Mouse (Mus musculus): ENCODE measurements at regions not wholly inside any gene's neighbourhood (a gene's known extent, or its start where the extent isn't known, plus 50 kb on each side); places are given as distances from the start of the nearest gene placed in this dataset.

GRCm38 (mm10) chr9:89858005-89858404, 51.7 kb upstream of the Rasgrf1 start:
- Histone ChIP-seq H3K9me3 (ENCODE audit: low read length) (no peaks in the 10 kb centered on the region; the same call in 1 of the 2 replicates), H3K4me1 (ENCODE audit: insufficient read depth, low read length) (no peaks in the 10 kb centered on the region), H3K27me3 (ENCODE audit: insufficient read depth, low read length) (no peaks in the 10 kb centered on the region), H3K9ac (replicated peaks; ENCODE audit: low read length) (no peak overlapping the region), H3K4me3 (ENCODE audit: low read length) (no peak overlapping the region), H3K27ac (ENCODE audit: low read length) (no peak overlapping the region), H3K36me3 (ENCODE audit: insufficient read depth, low read length) (no peaks in the 10 kb centered on the region), H3K4me2 (replicated peaks; ENCODE audit: low read depth, low read length) (no peak overlapping the region)
- no peak for ATAC-seq (ENCODE audit: low FRiP score, low TSS enrichment)

GRCm38 (mm10) chr9:89850491-89851282, 59.0 kb upstream of the Rasgrf1 start:
- no peak overlapping the region for H3K4me2 ChIP-seq (replicated peaks; ENCODE audit: low read depth, low read length)
- no peaks in the 10 kb centered on the region for H3K27me3 ChIP-seq (ENCODE audit: insufficient read depth, low read length)
- ATAC-seq (ENCODE audit: low FRiP score, low TSS enrichment) = no peak
- no peaks in the 10 kb centered on the region for H3K4me1 ChIP-seq (ENCODE audit: insufficient read depth, low read length)
- no peaks in the 10 kb centered on the region for H3K36me3 ChIP-seq (ENCODE audit: insufficient read depth, low read length)
- H3K9me3 ChIP-seq (ENCODE audit: low read length) = no peaks in the 10 kb centered on the region
- WGBS = 78% methylated on average over 10 of the region's 10 CpGs
- no peak overlapping the region for H3K4me3 ChIP-seq (ENCODE audit: low read length)
- H3K27ac ChIP-seq (ENCODE audit: low read length) = no peak overlapping the region
- no peak overlapping the region for H3K9ac ChIP-seq (replicated peaks; ENCODE audit: low read length)

- Histone ChIP-seq H3K27me3 (ENCODE audit: insufficient read depth, low read length) (no peaks in the 10 kb centered on the region), H3K27ac (ENCODE audit: low read length) (no peak overlapping the region), H3K36me3 (ENCODE audit: insufficient read depth, low read length) (no peaks in the 10 kb centered on the region), H3K9ac (replicated peaks; ENCODE audit: low read length) (no peak overlapping the region), H3K4me1 (ENCODE audit: insufficient read depth, low read length) (no peaks in the 10 kb centered on the region), H3K9me3 (ENCODE audit: low read length) (no peaks in the 10 kb centered on the region), H3K4me2 (replicated peaks; ENCODE audit: low read depth, low read length) (no peak overlapping the region), H3K4me3 (ENCODE audit: low read length) (no peak overlapping the region)
- 91% methylated on average over 3 of the region's 3 CpGs for WGBS
- ATAC-seq (ENCODE audit: low FRiP score, low TSS enrichment) = no peak
Observed at GRCm38 (mm10) chr9:89849947-89850346, 59.8 kb upstream of the Rasgrf1 start.

GRCm38 (mm10) chr9:89848571-89848970, 61.1 kb upstream of the Rasgrf1 start:
- no peaks in the 10 kb centered on the region for H3K4me1 ChIP-seq (ENCODE audit: insufficient read depth, low read length)
- WGBS = 73% methylated on average over 3 of the region's 3 CpGs

GRCm38 (mm10) chr9:89846973-89847372, 62.7 kb upstream of the Rasgrf1 start:
- H3K27me3 ChIP-seq (ENCODE audit: insufficient read depth, low read length) = no peaks in the 10 kb centered on the region
- no peak overlapping the region for H3K4me2 ChIP-seq (replicated peaks; ENCODE audit: low read depth, low read length)

More at GRCm38 (mm10) chr9:89848571-89848970, 61.1 kb upstream of the Rasgrf1 start:
- ATAC-seq (ENCODE audit: low FRiP score, low TSS enrichment) = no peak
- H3K27ac ChIP-seq (ENCODE audit: low read length) = no peak overlapping the region
- H3K9me3 ChIP-seq (ENCODE audit: low read length) = no peaks in the 10 kb centered on the region
- H3K9ac ChIP-seq (replicated peaks; ENCODE audit: low read length) = no peak overlapping the region
- H3K27me3 ChIP-seq (ENCODE audit: insufficient read depth, low read length) = no peaks in the 10 kb centered on the region
- H3K4me3 ChIP-seq (ENCODE audit: low read length) = no peak overlapping the region
- H3K36me3 ChIP-seq (ENCODE audit: insufficient read depth, low read length) = no peaks in the 10 kb centered on the region
- no peak overlapping the region for H3K4me2 ChIP-seq (replicated peaks; ENCODE audit: low read depth, low read length)

GRCm38 (mm10) chr9:89842776-89843089, 67.0 kb upstream of the Rasgrf1 start:
- Histone ChIP-seq H3K36me3 (ENCODE audit: insufficient read depth, low read length) (no peaks in the 10 kb centered on the region), H3K4me3 (ENCODE audit: low read length) (no peak overlapping the region), H3K4me1 (ENCODE audit: insufficient read depth, low read length) (peaks cover 3% of the 10 kb centered on the region; the same call in 1 of the 2 replicates), H3K27me3 (ENCODE audit: insufficient read depth, low read length) (no peaks in the 10 kb centered on the region), H3K9ac (replicated peaks; ENCODE audit: low read length) (no peak overlapping the region), H3K27ac (ENCODE audit: low read length) (no peak overlapping the region), H3K4me2 (replicated peaks; ENCODE audit: low read depth, low read length) (no peak overlapping the region), H3K9me3 (ENCODE audit: low read length) (no peaks in the 10 kb centered on the region)
- ATAC-seq (ENCODE audit: low FRiP score, low TSS enrichment) = no peak
- WGBS = 83% methylated on average over 8 of the region's 8 CpGs

More at GRCm38 (mm10) chr9:89846973-89847372, 62.7 kb upstream of the Rasgrf1 start:
- Histone ChIP-seq H3K27ac (ENCODE audit: low read length) (no peak overlapping the region), H3K9me3 (ENCODE audit: low read length) (no peaks in the 10 kb centered on the region), H3K4me1 (ENCODE audit: insufficient read depth, low read length) (peaks cover 3% of the 10 kb centered on the region; the same call in 1 of the 2 replicates), H3K36me3 (ENCODE audit: insufficient read depth, low read length) (no peaks in the 10 kb centered on the region), H3K9ac (replicated peaks; ENCODE audit: low read length) (no peak overlapping the region), H3K4me3 (ENCODE audit: low read length) (no peak overlapping the region)
- no peak for ATAC-seq (ENCODE audit: low FRiP score, low TSS enrichment)

- no peak; the same call in 1 of the 2 replicates for ATAC-seq (ENCODE audit: low FRiP score, low TSS enrichment)
- no peak overlapping the region for H3K27ac ChIP-seq (ENCODE audit: low read length)
- H3K36me3 ChIP-seq (ENCODE audit: insufficient read depth, low read length) = no peaks in the 10 kb centered on the region
- no peak overlapping the region for H3K4me2 ChIP-seq (replicated peaks; ENCODE audit: low read depth, low read length)
- H3K27me3 ChIP-seq (ENCODE audit: insufficient read depth, low read length) = no peaks in the 10 kb centered on the region
- peaks cover 3% of the 10 kb centered on the region; the same call in 1 of the 2 replicates for H3K4me1 ChIP-seq (ENCODE audit: insufficient read depth, low read length)
- WGBS = 59% methylated on average over 12 of the region's 12 CpGs
- H3K4me3 ChIP-seq (ENCODE audit: low read length) = no peak overlapping the region
- H3K9me3 ChIP-seq (ENCODE audit: low read length) = no peaks in the 10 kb centered on the region
- H3K9ac ChIP-seq (replicated peaks; ENCODE audit: low read length) = no peak overlapping the region
Observed at GRCm38 (mm10) chr9:89841866-89842775, 67.6 kb upstream of the Rasgrf1 start.

- no peak overlapping the region for H3K4me2 ChIP-seq (replicated peaks; ENCODE audit: low read depth, low read length)
- H3K36me3 ChIP-seq (ENCODE audit: insufficient read depth, low read length) = no peaks in the 10 kb centered on the region
- no peaks in the 10 kb centered on the region for H3K9me3 ChIP-seq (ENCODE audit: low read length)
- H3K27ac ChIP-seq (ENCODE audit: low read length) = no peak overlapping the region
- H3K4me1 ChIP-seq (ENCODE audit: insufficient read depth, low read length) = peaks cover 3% of the 10 kb centered on the region; the same call in 1 of the 2 replicates
- ATAC-seq (ENCODE audit: low FRiP score, low TSS enrichment) = no peak
- WGBS = 45% methylated on average over 2 of the region's 2 CpGs
- no peak overlapping the region for H3K9ac ChIP-seq (replicated peaks; ENCODE audit: low read length)
- no peak overlapping the region for H3K4me3 ChIP-seq (ENCODE audit: low read length)
- H3K27me3 ChIP-seq (ENCODE audit: insufficient read depth, low read length) = no peaks in the 10 kb centered on the region
Observed at GRCm38 (mm10) chr9:89841371-89841770, 68.3 kb upstream of the Rasgrf1 start.

- Histone ChIP-seq H3K4me2 (replicated peaks; ENCODE audit: low read depth, low read length) (no peak overlapping the region), H3K4me1 (ENCODE audit: insufficient read depth, low read length) (no peaks in the 10 kb centered on the region), H3K9me3 (ENCODE audit: low read length) (no peaks in the 10 kb centered on the region), H3K36me3 (ENCODE audit: insufficient read depth, low read length) (no peaks in the 10 kb centered on the region), H3K27ac (ENCODE audit: low read length) (no peak overlapping the region), H3K27me3 (ENCODE audit: insufficient read depth, low read length) (no peaks in the 10 kb centered on the region), H3K4me3 (ENCODE audit: low read length) (no peak overlapping the region), H3K9ac (replicated peaks; ENCODE audit: low read length) (no peak overlapping the region)
- no peak for ATAC-seq (ENCODE audit: low FRiP score, low TSS enrichment)
- WGBS = 80% methylated on average over 7 of the region's 7 CpGs
Observed at GRCm38 (mm10) chr9:89836454-89837245, 73.1 kb upstream of the Rasgrf1 start.

Measured in kidney, embryonic 16.5 days (tissue).